ENCODE assay signal across 25 mouse cellular contexts in genomic region chr12:3239544-3239943, GRCm38 (mm10).
"Had no signal": no experiment of that assay in that cellular context is flagged by ENCODE, and none has a peak within 500 bp of the region (broad histone marks: within the 10 kb centered on the region; RNA-seq: fewer than 3 reads in every experiment).

No protein-coding gene starts in this region.

- ATAC-seq: intestine, postnatal 0 days; liver, embryonic 12.5 days; midbrain, embryonic 13.5 days; midbrain, embryonic 16.5 days had no signal

- DNase-seq: kidney, adult 2 months; kidney, postnatal 10 days; kidney, postnatal 36 days; layer of hippocampus, postnatal 36 days; liver; lung, adult 18-20 months; lung, postnatal 10 days; lung, postnatal 4 days; right cerebral cortex, adult 18-20 months; right cerebral cortex, postnatal 14 days; right cerebral cortex, postnatal 4 days; thymus, adult 18-20 months; thymus, postnatal 4 days had no signal

- H3K9me3 ChIP-seq: lung, embryonic 15.5 days; midbrain, embryonic 13.5 days; neural tube, embryonic 15.5 days; stomach, embryonic 15.5 days had no signal

- H3K4me1 ChIP-seq: limb, embryonic 10.5 days; limb, embryonic 13.5 days; neural tube, embryonic 12.5 days; stomach, embryonic 15.5 days had no signal

- H3K27me3 ChIP-seq: limb, embryonic 13.5 days; liver, embryonic 12.5 days; liver, embryonic 15.5 days; lung, embryonic 15.5 days; midbrain, embryonic 13.5 days; neural tube, embryonic 12.5 days; neural tube, embryonic 15.5 days; stomach, embryonic 15.5 days had no signal

- H3K4me3 ChIP-seq: limb, embryonic 10.5 days; limb, embryonic 13.5 days; liver, embryonic 12.5 days; liver, embryonic 15.5 days; lung, embryonic 15.5 days; midbrain, embryonic 10.5 days; midbrain, embryonic 13.5 days; neural tube, embryonic 12.5 days; neural tube, embryonic 15.5 days; stomach, embryonic 15.5 days had no signal

- H3K4me2 ChIP-seq: limb, embryonic 13.5 days; liver, embryonic 12.5 days; liver, embryonic 15.5 days; lung, embryonic 15.5 days; midbrain, embryonic 13.5 days; neural tube, embryonic 12.5 days; neural tube, embryonic 15.5 days; stomach, embryonic 15.5 days had no signal
